Mouse (Mus musculus) stomach, embryonic 14.5 days (tissue): ENCODE results near the gene Map7d3. TPM values are rescaled to one million over a fixed set of nuclear protein-coding genes. Genes with fewer than 3 reads are reported as not detected.

ENCODE experiments used
- ATAC-seq: fragments of 200-750 bp; cut with Nextera tagmentation; 2 replicates; pipeline ENCODE4 v1.8.0; 2017; ENCODE audit warnings: low read depth, moderate TSS enrichment; ENCODE audit not compliant: insufficient number of reproducible peaks, insufficient read depth, low FRiP score
- H3K27ac ChIP-seq: fragments of 300-500 bp; sonication (generic); 2 replicates; pipeline ENCODE4 v1.5.1; 2014; ENCODE audit warnings: mild to moderate bottlenecking, low read length, moderate library complexity, mixed read lengths
- H3K27me3 ChIP-seq: fragments of 300-500 bp; sonication (generic); 2 replicates; pipeline ENCODE4 v1.6.1; 2014; ENCODE audit warnings: low read length, control low read depth, mixed read lengths; ENCODE audit not compliant: control insufficient read depth, insufficient read depth
- H3K36me3 ChIP-seq: fragments of 300-500 bp; sonication (generic); 2 replicates; pipeline ENCODE4 v1.6.1; 2014; ENCODE audit warnings: mild to moderate bottlenecking, control low read depth, low read length, moderate library complexity, mixed read lengths; ENCODE audit not compliant: control insufficient read depth, insufficient read depth
- H3K4me1 ChIP-seq: fragments of 300-500 bp; sonication (generic); 2 replicates; pipeline ENCODE4 v1.6.1; 2014; ENCODE audit warnings: low read length, control low read depth, mixed read lengths; ENCODE audit not compliant: control insufficient read depth, insufficient read depth
- H3K4me2 ChIP-seq: fragments of 300-500 bp; sonication (generic); replicated peaks from 2 replicates; pipeline ENCODE4 v1.6.1; 2014; ENCODE audit warnings: low read depth, low read length, control low read depth
- H3K4me3 ChIP-seq: fragments of 300-500 bp; sonication (generic); 2 replicates; pipeline ENCODE4 v1.5.1; 2014; ENCODE audit warnings: low read depth, low read length, control low read depth
- H3K9ac ChIP-seq: fragments of 300-500 bp; sonication (generic); replicated peaks from 2 replicates; pipeline ENCODE4 v1.6.1; 2014; ENCODE audit warnings: low read depth, mild to moderate bottlenecking, control low read depth, low read length, moderate library complexity, mixed read lengths
- H3K9me3 ChIP-seq: fragments of 300-500 bp; sonication (generic); 2 replicates; pipeline ENCODE4 v1.6.1; 2016; ENCODE audit warnings: low read depth, low read length, control low read depth; ENCODE audit not compliant: control insufficient read depth
- WGBS: fragments of 180-500 bp; shearing (Covaris S2); extraction: QIAGEN DNeasy Blood & Tissue Kit; methylation state at CpG from one replicate; pipeline ENCODE4 v1.1.7; 2014; 5-methylcytosine and 5-hydroxymethylcytosine counted together
- polyA plus RNA-seq: library from polyadenylated mRNA; unstranded; fragments of >200 nt; fragmentation: Nextera tagmentation; extraction: Ambion mirVana; gene quantifications from 2 replicates; pipeline ENCODE4 v1.2.1, GENCODE M21; 2014

The Map7d3 gene
- polyA plus RNA-seq, 1 experiment from 2014 or later: 3.7 TPM

- Histone ChIP-seq H3K4me1 (no peaks in the 10 kb centered on the region), H3K27me3 (no peaks in the 10 kb centered on the region), H3K4me2 (no peak overlapping the region), H3K36me3 (no peaks in the 10 kb centered on the region), H3K9me3 (no peaks in the 10 kb centered on the region), H3K9ac (no peak overlapping the region), H3K27ac (no peak overlapping the region), H3K4me3 (no peak overlapping the region)
- ATAC-seq: no peak
- 88% methylated on average over 3 of the region's 3 CpGs for WGBS
Observed at GRCm38 (mm10) chrX:56787486-56787885, 34.6 kb downstream of the Map7d3 start.

- no peaks in the 10 kb centered on the region for H3K36me3 ChIP-seq
- H3K9ac ChIP-seq: no peak overlapping the region
- no peaks in the 10 kb centered on the region for H3K4me1 ChIP-seq
- H3K4me2 ChIP-seq: no peak overlapping the region
- ATAC-seq: no peak
- H3K4me3 ChIP-seq: no peak overlapping the region
- H3K9me3 ChIP-seq: no peaks in the 10 kb centered on the region
- no peaks in the 10 kb centered on the region for H3K27me3 ChIP-seq
- 67% methylated on average over 6 of the region's 6 CpGs for WGBS
- no peak overlapping the region for H3K27ac ChIP-seq
Observed at GRCm38 (mm10) chrX:56786281-56787061, 35.7 kb downstream of the Map7d3 start.

GRCm38 (mm10) chrX:56773329-56773728 lies 48.8 kb downstream of the Map7d3 start:
- Histone ChIP-seq H3K36me3 (no peaks in the 10 kb centered on the region), H3K4me2 (no peak overlapping the region), H3K27me3 (no peaks in the 10 kb centered on the region), H3K9me3 (no peaks in the 10 kb centered on the region), H3K4me3 (no peak overlapping the region), H3K27ac (no peak overlapping the region), H3K4me1 (no peaks in the 10 kb centered on the region), H3K9ac (no peak overlapping the region)
- WGBS: 91% methylated on average over 4 of the region's 4 CpGs
- no peak for ATAC-seq

GRCm38 (mm10) chrX:56771751-56772150 lies 50.4 kb downstream of the Map7d3 start:
- WGBS: 63% methylated on average over 1 of the region's 1 CpGs
- H3K9me3 ChIP-seq: no peaks in the 10 kb centered on the region

DNA sequence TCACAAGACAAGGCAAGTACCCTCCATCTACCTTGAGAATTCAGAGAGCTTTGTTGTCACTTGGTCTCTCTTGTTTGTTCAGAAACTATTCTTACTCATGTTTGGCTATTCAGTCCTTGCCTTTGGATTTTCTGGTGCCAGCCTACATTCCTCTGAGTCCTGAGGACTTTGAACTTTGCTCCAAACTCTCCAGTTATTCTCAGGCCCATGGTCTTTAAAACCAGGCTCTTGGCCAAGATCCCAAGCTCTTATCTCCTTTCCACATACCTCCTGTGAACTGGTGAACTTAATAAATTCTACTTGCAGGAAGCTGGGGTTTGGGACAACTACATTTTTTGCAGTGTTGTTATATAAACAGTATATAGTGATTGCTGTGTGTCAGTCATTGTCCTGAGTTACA lies 52.3 kb downstream of the Map7d3 start:
- Histone ChIP-seq H3K27me3 (no peaks in the 10 kb centered on the region), H3K9ac (no peak overlapping the region), H3K4me3 (no peak overlapping the region), H3K4me1 (no peaks in the 10 kb centered on the region), H3K36me3 (no peaks in the 10 kb centered on the region), H3K27ac (no peak overlapping the region), H3K9me3 (no peaks in the 10 kb centered on the region), H3K4me2 (no peak overlapping the region)
- no peak for ATAC-seq

More at GRCm38 (mm10) chrX:56771751-56772150, 50.4 kb downstream of the Map7d3 start:
- H3K36me3 ChIP-seq: no peaks in the 10 kb centered on the region
- no peak overlapping the region for H3K4me3 ChIP-seq
- H3K4me1 ChIP-seq: no peaks in the 10 kb centered on the region
- H3K9ac ChIP-seq: no peak overlapping the region
- no peak overlapping the region for H3K27ac ChIP-seq
- no peak overlapping the region for H3K4me2 ChIP-seq
- ATAC-seq: no peak
- no peaks in the 10 kb centered on the region for H3K27me3 ChIP-seq

GRCm38 (mm10) chrX:56760257-56760760 lies 61.8 kb downstream of the Map7d3 start:
- Histone ChIP-seq H3K36me3 (no peaks in the 10 kb centered on the region), H3K27me3 (no peaks in the 10 kb centered on the region), H3K4me3 (no peak overlapping the region), H3K4me2 (no peak overlapping the region), H3K4me1 (no peaks in the 10 kb centered on the region), H3K9ac (no peak overlapping the region), H3K27ac (no peak overlapping the region), H3K9me3 (no peaks in the 10 kb centered on the region)
- no peak for ATAC-seq
- 91% methylated on average over 3 of the region's 3 CpGs for WGBS

- ATAC-seq: no peak
- H3K9ac ChIP-seq: no peak overlapping the region
- H3K4me1 ChIP-seq: no peaks in the 10 kb centered on the region
- no peaks in the 10 kb centered on the region for H3K36me3 ChIP-seq
- no peak overlapping the region for H3K4me2 ChIP-seq
- 62% methylated on average over 7 of the region's 7 CpGs for WGBS
- H3K9me3 ChIP-seq: no peaks in the 10 kb centered on the region
- no peaks in the 10 kb centered on the region for H3K27me3 ChIP-seq
- no peak overlapping the region for H3K27ac ChIP-seq
- no peak overlapping the region for H3K4me3 ChIP-seq
Observed at GRCm38 (mm10) chrX:56756352-56756751, 65.8 kb downstream of the Map7d3 start.

GRCm38 (mm10) chrX:56755646-56756045 lies 66.5 kb downstream of the Map7d3 start:
- H3K9ac ChIP-seq: no peak overlapping the region
- ATAC-seq: no peak

More at GRCm38 (mm10) chrX:56755646-56756045, 66.5 kb downstream of the Map7d3 start:
- Histone ChIP-seq H3K4me1 (no peaks in the 10 kb centered on the region), H3K36me3 (no peaks in the 10 kb centered on the region), H3K27ac (no peak overlapping the region), H3K4me2 (no peak overlapping the region), H3K4me3 (no peak overlapping the region), H3K9me3 (no peaks in the 10 kb centered on the region), H3K27me3 (no peaks in the 10 kb centered on the region)
- WGBS: 44% methylated on average over 2 of the region's 2 CpGs
